Mouse (Mus musculus): ENCODE data around the gene Akap2. TPM values are rescaled to one million over a fixed set of nuclear protein-coding genes. Genes with fewer than 3 reads are reported as not detected.
A peak's percentile ranks its signal among the peaks of the same experiment; 100 is the strongest.

Gene Akap2
- polyA plus RNA-seq, 1 experiment from 2014 or later: 10.5 TPM

- peaks cover 3% of the 10 kb centered on the region; the same call in 1 of the 2 replicates for H3K27me3 ChIP-seq (ENCODE audit: control insufficient read depth, insufficient read depth, low read depth, low read length)
- no peak overlapping the region for H3K4me2 ChIP-seq (ENCODE audit: low read length)
- no peak overlapping the region for H3K4me3 ChIP-seq (ENCODE audit: low read depth, low read length)
- H3K9ac ChIP-seq (ENCODE audit: low read depth, low read length): no peak overlapping the region
- H3K9me3 ChIP-seq (replicated peaks; ENCODE audit: control insufficient read depth, low read length, poor library complexity, severe bottlenecking): no peaks in the 10 kb centered on the region
- H3K36me3 ChIP-seq (ENCODE audit: control insufficient read depth, insufficient read depth, low read length): no peaks in the 10 kb centered on the region
- no peak for ATAC-seq
- 0 out of 2 replicates have a peak, but pooled peaks cover 2% of the 10 kb centered on the region for H3K4me1 ChIP-seq (ENCODE audit: control insufficient read depth, insufficient read depth, low read length)
- H3K27ac ChIP-seq (ENCODE audit: low read length): no peak overlapping the region
These were observed 71.7 kb downstream of the Akap2 start for GRCm38 (mm10) chr4:57789118-57789517.

GRCm38 (mm10) chr4:57793989-57794388, 76.5 kb downstream of the Akap2 start:
- WGBS: 57% methylated on average over 8 of the region's 8 CpGs
- H3K27me3 ChIP-seq (ENCODE audit: control insufficient read depth, insufficient read depth, low read depth, low read length): no peaks in the 10 kb centered on the region
- ATAC-seq: no peak
- H3K36me3 ChIP-seq (ENCODE audit: control insufficient read depth, insufficient read depth, low read length): no peaks in the 10 kb centered on the region
- no peak overlapping the region for H3K4me2 ChIP-seq (ENCODE audit: low read length)
- H3K9me3 ChIP-seq (replicated peaks; ENCODE audit: control insufficient read depth, low read length, poor library complexity, severe bottlenecking): no peaks in the 10 kb centered on the region
- peaks cover 5% of the 10 kb centered on the region for H3K4me1 ChIP-seq (ENCODE audit: control insufficient read depth, insufficient read depth, low read length)
- no peak overlapping the region for H3K4me3 ChIP-seq (ENCODE audit: low read depth, low read length)
- no peak overlapping the region for H3K9ac ChIP-seq (ENCODE audit: low read depth, low read length)
- no peak overlapping the region for H3K27ac ChIP-seq (ENCODE audit: low read length)

GRCm38 (mm10) chr4:57794547-57794946, 77.1 kb downstream of the Akap2 start:
- Histone ChIP-seq H3K9ac (ENCODE audit: low read depth, low read length) (no peak overlapping the region), H3K4me3 (ENCODE audit: low read depth, low read length) (no peak overlapping the region), H3K36me3 (ENCODE audit: control insufficient read depth, insufficient read depth, low read length) (no peaks in the 10 kb centered on the region), H3K4me2 (ENCODE audit: low read length) (no peak overlapping the region), H3K9me3 (replicated peaks; ENCODE audit: control insufficient read depth, low read length, poor library complexity, severe bottlenecking) (no peaks in the 10 kb centered on the region), H3K27me3 (ENCODE audit: control insufficient read depth, insufficient read depth, low read depth, low read length) (no peaks in the 10 kb centered on the region), H3K4me1 (ENCODE audit: control insufficient read depth, insufficient read depth, low read length) (peaks cover 5% of the 10 kb centered on the region), H3K27ac (ENCODE audit: low read length) (no peak overlapping the region)
- WGBS: 41% methylated on average over 3 of the region's 3 CpGs
- ATAC-seq: no peak

- no peaks in the 10 kb centered on the region for H3K27me3 ChIP-seq (ENCODE audit: control insufficient read depth, insufficient read depth, low read depth, low read length)
- peaks cover 5% of the 10 kb centered on the region for H3K4me1 ChIP-seq (ENCODE audit: control insufficient read depth, insufficient read depth, low read length)
- no peak overlapping the region for H3K4me2 ChIP-seq (ENCODE audit: low read length)
- H3K36me3 ChIP-seq (ENCODE audit: control insufficient read depth, insufficient read depth, low read length): no peaks in the 10 kb centered on the region
- ATAC-seq: no peak
- H3K9ac ChIP-seq (ENCODE audit: low read depth, low read length): no peak overlapping the region
- H3K9me3 ChIP-seq (replicated peaks; ENCODE audit: control insufficient read depth, low read length, poor library complexity, severe bottlenecking): no peaks in the 10 kb centered on the region
- no peak overlapping the region for H3K4me3 ChIP-seq (ENCODE audit: low read depth, low read length)
- no peak overlapping the region for H3K27ac ChIP-seq (ENCODE audit: low read length)
- WGBS: 86% methylated on average over 9 of the region's 9 CpGs
These were observed 80.3 kb downstream of the Akap2 start for GRCm38 (mm10) chr4:57797548-57798285.

GRCm38 (mm10) chr4:57798286-57799018, 81.0 kb downstream of the Akap2 start:
- no peaks in the 10 kb centered on the region for H3K9me3 ChIP-seq (replicated peaks; ENCODE audit: control insufficient read depth, low read length, poor library complexity, severe bottlenecking)
- no peak overlapping the region; the same call in 1 of the 2 replicates for H3K9ac ChIP-seq (ENCODE audit: low read depth, low read length)
- WGBS: 8% methylated on average over 10 of the region's 10 CpGs
- no peak overlapping the region for H3K4me3 ChIP-seq (ENCODE audit: low read depth, low read length)
- no peaks in the 10 kb centered on the region for H3K36me3 ChIP-seq (ENCODE audit: control insufficient read depth, insufficient read depth, low read length)
- H3K4me1 ChIP-seq (ENCODE audit: control insufficient read depth, insufficient read depth, low read length): peaks cover 5% of the 10 kb centered on the region
- H3K4me2 ChIP-seq (ENCODE audit: low read length): no peak overlapping the region
- no peaks in the 10 kb centered on the region for H3K27me3 ChIP-seq (ENCODE audit: control insufficient read depth, insufficient read depth, low read depth, low read length)
- ATAC-seq: peak; percentile 77
- peak overlapping the region; percentile 34; the same call in 1 of the 2 replicates for H3K27ac ChIP-seq (ENCODE audit: low read length)

- no peak for ATAC-seq
- H3K9ac ChIP-seq (ENCODE audit: low read depth, low read length): no peak overlapping the region
- H3K4me2 ChIP-seq (ENCODE audit: low read length): no peak overlapping the region
- H3K27ac ChIP-seq (ENCODE audit: low read length): no peak overlapping the region
- H3K9me3 ChIP-seq (replicated peaks; ENCODE audit: control insufficient read depth, low read length, poor library complexity, severe bottlenecking): no peaks in the 10 kb centered on the region
- H3K4me3 ChIP-seq (ENCODE audit: low read depth, low read length): no peak overlapping the region
- 55% methylated on average over 1 of the region's 1 CpGs for WGBS
- no peaks in the 10 kb centered on the region for H3K27me3 ChIP-seq (ENCODE audit: control insufficient read depth, insufficient read depth, low read depth, low read length)
- no peaks in the 10 kb centered on the region for H3K36me3 ChIP-seq (ENCODE audit: control insufficient read depth, insufficient read depth, low read length)
- H3K4me1 ChIP-seq (ENCODE audit: control insufficient read depth, insufficient read depth, low read length): peaks cover 5% of the 10 kb centered on the region
These were observed 81.8 kb downstream of the Akap2 start for GRCm38 (mm10) chr4:57799297-57799696.

- Histone ChIP-seq H3K4me3 (ENCODE audit: low read depth, low read length) (no peak overlapping the region), H3K4me2 (ENCODE audit: low read length) (no peak overlapping the region), H3K9ac (ENCODE audit: low read depth, low read length) (no peak overlapping the region), H3K27ac (ENCODE audit: low read length) (no peak overlapping the region), H3K27me3 (ENCODE audit: control insufficient read depth, insufficient read depth, low read depth, low read length) (no peaks in the 10 kb centered on the region), H3K9me3 (replicated peaks; ENCODE audit: control insufficient read depth, low read length, poor library complexity, severe bottlenecking) (no peaks in the 10 kb centered on the region), H3K4me1 (ENCODE audit: control insufficient read depth, insufficient read depth, low read length) (peaks cover 5% of the 10 kb centered on the region), H3K36me3 (ENCODE audit: control insufficient read depth, insufficient read depth, low read length) (no peaks in the 10 kb centered on the region)
- ATAC-seq: no peak
- 87% methylated on average over 7 of the region's 7 CpGs for WGBS
These were observed 83.8 kb downstream of the Akap2 start for GRCm38 (mm10) chr4:57801239-57801638.

- H3K36me3 ChIP-seq (ENCODE audit: control insufficient read depth, insufficient read depth, low read length): no peaks in the 10 kb centered on the region
- WGBS: 94% methylated on average over 5 of the region's 5 CpGs
- H3K4me1 ChIP-seq (ENCODE audit: control insufficient read depth, insufficient read depth, low read length): peaks cover 5% of the 10 kb centered on the region
- no peak for ATAC-seq
- no peaks in the 10 kb centered on the region for H3K9me3 ChIP-seq (replicated peaks; ENCODE audit: control insufficient read depth, low read length, poor library complexity, severe bottlenecking)
- H3K4me3 ChIP-seq (ENCODE audit: low read depth, low read length): no peak overlapping the region
- H3K27me3 ChIP-seq (ENCODE audit: control insufficient read depth, insufficient read depth, low read depth, low read length): no peaks in the 10 kb centered on the region
- no peak overlapping the region for H3K9ac ChIP-seq (ENCODE audit: low read depth, low read length)
- no peak overlapping the region for H3K4me2 ChIP-seq (ENCODE audit: low read length)
- H3K27ac ChIP-seq (ENCODE audit: low read length): no peak overlapping the region
These were observed 84.5 kb downstream of the Akap2 start for GRCm38 (mm10) chr4:57801986-57802385.

- H3K9ac ChIP-seq (ENCODE audit: low read depth, low read length): no peak overlapping the region
- no peak overlapping the region for H3K4me3 ChIP-seq (ENCODE audit: low read depth, low read length)
- no peak overlapping the region for H3K27ac ChIP-seq (ENCODE audit: low read length)
- peaks cover 5% of the 10 kb centered on the region for H3K4me1 ChIP-seq (ENCODE audit: control insufficient read depth, insufficient read depth, low read length)
- no peak overlapping the region for H3K4me2 ChIP-seq (ENCODE audit: low read length)
- H3K36me3 ChIP-seq (ENCODE audit: control insufficient read depth, insufficient read depth, low read length): no peaks in the 10 kb centered on the region
- H3K9me3 ChIP-seq (replicated peaks; ENCODE audit: control insufficient read depth, low read length, poor library complexity, severe bottlenecking): no peaks in the 10 kb centered on the region
- H3K27me3 ChIP-seq (ENCODE audit: control insufficient read depth, insufficient read depth, low read depth, low read length): no peaks in the 10 kb centered on the region
- no peak for ATAC-seq
- WGBS: 88% methylated on average over 3 of the region's 3 CpGs
These were observed 85.0 kb downstream of the Akap2 start for GRCm38 (mm10) chr4:57802411-57802810.
